Mouse (Mus musculus): ENCODE measurements at regions not wholly inside any gene's neighbourhood (a gene's known extent, or its start where the extent isn't known, plus 50 kb on each side); places are given as distances from the start of the nearest gene placed in this dataset.

- TF ChIP-seq CTCF (IDR thresholded peaks at IDR 0.05) = no peak
- no peak for TF ChIP-seq EP300 (IDR thresholded peaks at IDR 0.05)
Observed at GRCm38 (mm10) chr1:125084906-125085305, 350.6 kb downstream of the Actr3 start.
